36 mouse cellular contexts compared by ENCODE assay signal in genomic region chr17:17452617-17453016, GRCm38 (mm10). TPM values are rescaled to one million over a fixed set of nuclear protein-coding genes. Genes with fewer than 3 reads are reported as not detected.
"Had no signal": no experiment of that assay in that cellular context is flagged by ENCODE, and none has a peak within 500 bp of the region (broad histone marks: within the 10 kb centered on the region; RNA-seq: fewer than 3 reads in every experiment).

No protein-coding gene starts in this region.

- H3K9me3 ChIP-seq: heart, embryonic 10.5 days; heart, embryonic 12.5 days; heart, embryonic 13.5 days; heart, embryonic 15.5 days; hindbrain, embryonic 10.5 days; hindbrain, embryonic 12.5 days; hindbrain, embryonic 13.5 days; hindbrain, embryonic 15.5 days; intestine, embryonic 15.5 days; kidney, embryonic 15.5 days had no signal

- H3K4me3 ChIP-seq: heart, embryonic 10.5 days; heart, embryonic 12.5 days; heart, embryonic 13.5 days; heart, embryonic 15.5 days; hindbrain, embryonic 10.5 days; hindbrain, embryonic 12.5 days; hindbrain, embryonic 13.5 days; hindbrain, embryonic 15.5 days; intestine, embryonic 15.5 days; kidney, embryonic 15.5 days; layer of hippocampus, adult 2 months had no signal

- H3K27me3 ChIP-seq: heart, embryonic 12.5 days; heart, embryonic 13.5 days; heart, embryonic 15.5 days; hindbrain, embryonic 12.5 days; hindbrain, embryonic 13.5 days; hindbrain, embryonic 15.5 days; intestine, embryonic 15.5 days; kidney, embryonic 15.5 days had no signal

- H3K4me2 ChIP-seq: heart, embryonic 11.5 days; heart, embryonic 12.5 days; heart, embryonic 13.5 days; heart, embryonic 15.5 days; hindbrain, embryonic 12.5 days; hindbrain, embryonic 13.5 days; hindbrain, embryonic 14.5 days; hindbrain, embryonic 15.5 days; intestine, embryonic 15.5 days; kidney, embryonic 15.5 days had no signal

- ATAC-seq: hindbrain, embryonic 16.5 days; hindbrain, postnatal 0 days; inflammation-experienced regulatory T-cells, adult 6 months; intestine, embryonic 15.5 days; intestine, embryonic 16.5 days; intestine, postnatal 0 days had no signal

- H3K27ac ChIP-seq: heart, embryonic 10.5 days; heart, embryonic 13.5 days; heart, embryonic 15.5 days; hindbrain, embryonic 10.5 days; hindbrain, embryonic 12.5 days; hindbrain, embryonic 13.5 days; hindbrain, embryonic 14.5 days; hindbrain, embryonic 15.5 days; hindbrain, postnatal 0 days; intestine, embryonic 15.5 days; kidney, embryonic 15.5 days; kidney, postnatal 0 days; layer of hippocampus, adult 2 months had no signal

- H3K9ac ChIP-seq: heart, embryonic 12.5 days; heart, embryonic 13.5 days; heart, embryonic 15.5 days; hindbrain, embryonic 12.5 days; hindbrain, embryonic 13.5 days; hindbrain, embryonic 14.5 days; hindbrain, embryonic 15.5 days; intestine, embryonic 15.5 days; kidney, embryonic 15.5 days had no signal

- H3K36me3 ChIP-seq: heart, embryonic 10.5 days; heart, embryonic 12.5 days; heart, embryonic 13.5 days; heart, embryonic 15.5 days; hindbrain, embryonic 12.5 days; hindbrain, embryonic 13.5 days; hindbrain, embryonic 15.5 days; intestine, embryonic 15.5 days; kidney, embryonic 15.5 days had no signal

- DNase-seq: heart, postnatal 10 days; heart, postnatal 14 days; heart, postnatal 36 days; heart, postnatal 4 days; kidney, adult 11 months; kidney, adult 18-20 months; kidney, adult 2 months; kidney, adult 8-10 months; kidney, adult 9 months; kidney, postnatal 10 days; kidney, postnatal 14 days; kidney, postnatal 25 days; kidney, postnatal 36 days; kidney, postnatal 4 days; layer of hippocampus, adult 9-11 months; layer of hippocampus, postnatal 36 days had no signal

RNA-seq across cellular contexts. Expression of gene Lix1, which starts 50.1 kb away (rescaled TPM):
- total RNA-seq: hematopoietic stem cell, adult 5-6 weeks had no signal
